Mouse (Mus musculus): ENCODE measurements around the gene Adar. TPM values are rescaled to one million over a fixed set of nuclear protein-coding genes. Genes with fewer than 3 reads are reported as not detected.

Gene Adar
- polyA plus RNA-seq, 1 experiment from 2014 or later, result 10.3 TPM

DNA sequence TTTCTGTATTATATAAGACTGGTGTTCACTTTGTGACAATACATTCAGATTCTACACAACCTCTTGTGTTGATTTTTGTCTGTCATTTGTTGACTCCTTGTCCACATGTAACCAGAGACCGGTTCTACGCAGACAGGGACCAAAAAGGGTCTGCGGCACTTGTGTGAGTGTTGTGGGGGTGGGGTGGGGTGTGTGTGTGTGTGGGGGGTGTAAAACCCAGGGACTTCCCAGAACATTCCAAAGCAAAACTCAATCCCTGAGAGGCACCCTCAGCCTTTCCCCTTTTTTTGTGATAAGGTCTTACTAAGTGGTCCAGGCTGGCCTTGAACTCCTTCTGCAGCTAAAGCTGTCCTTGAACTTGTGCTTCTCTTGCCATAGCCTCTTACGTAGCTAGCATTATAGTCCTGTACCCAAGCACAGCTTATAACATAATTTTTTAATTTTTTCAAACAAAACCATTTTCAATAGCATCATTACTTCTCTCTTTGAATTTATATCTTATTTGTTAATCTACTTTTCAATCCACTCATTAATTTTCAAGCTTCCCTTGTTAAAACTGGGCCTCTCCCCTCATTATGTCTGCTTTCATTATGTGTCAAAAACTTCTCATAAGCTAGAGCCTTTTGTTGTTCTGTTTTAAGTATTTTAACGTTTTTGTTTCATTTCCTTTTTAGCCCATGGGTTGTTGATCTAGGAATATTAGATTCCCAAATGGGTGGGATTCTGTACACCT, 86.1 kb downstream of the Adar start:
- WGBS, result 65% methylated on average over 5 of the region's 5 CpGs

DNA sequence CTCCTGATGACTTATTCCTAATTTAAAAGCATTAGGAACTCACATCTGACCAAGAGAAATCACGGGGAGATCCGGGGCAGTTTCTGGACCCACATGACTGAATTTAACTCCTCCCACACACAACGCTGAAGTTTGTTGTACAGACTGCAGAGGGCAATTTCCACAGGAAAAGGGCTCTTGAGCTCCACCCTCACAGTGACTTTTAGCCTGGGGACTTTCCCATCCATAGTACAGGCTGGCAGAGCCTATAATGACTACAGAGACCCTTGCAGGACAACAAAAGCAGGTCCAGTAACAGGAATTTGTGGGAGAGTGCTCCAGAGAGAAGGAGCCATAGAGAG, 86.7 kb downstream of the Adar start:
- Histone ChIP-seq H3K36me3 (no peaks in the 10 kb centered on the region), H3K4me2 (no peak overlapping the region), H3K27me3 (replicated peaks) (no peaks in the 10 kb centered on the region), H3K9ac (no peak overlapping the region), H3K4me1 (peaks cover 3% of the 10 kb centered on the region), H3K9me3 (no peaks in the 10 kb centered on the region), H3K27ac (no peak overlapping the region), H3K4me3 (replicated peaks) (no peak overlapping the region)
- WGBS, result 15% methylated on average over 3 of the region's 3 CpGs
- ATAC-seq (ENCODE audit: insufficient read depth, low FRiP score, low read depth), result no peak; the same call in 1 of the 2 replicates

More for the DNA sequence above, 86.1 kb downstream of the Adar start:
- Histone ChIP-seq H3K36me3 (no peaks in the 10 kb centered on the region), H3K9ac (no peak overlapping the region), H3K4me2 (no peak overlapping the region), H3K9me3 (no peaks in the 10 kb centered on the region), H3K4me1 (peaks cover 3% of the 10 kb centered on the region), H3K27me3 (replicated peaks) (no peaks in the 10 kb centered on the region), H3K4me3 (replicated peaks) (no peak overlapping the region), H3K27ac (no peak overlapping the region)
- ATAC-seq (ENCODE audit: insufficient read depth, low FRiP score, low read depth), result no peak

DNA sequence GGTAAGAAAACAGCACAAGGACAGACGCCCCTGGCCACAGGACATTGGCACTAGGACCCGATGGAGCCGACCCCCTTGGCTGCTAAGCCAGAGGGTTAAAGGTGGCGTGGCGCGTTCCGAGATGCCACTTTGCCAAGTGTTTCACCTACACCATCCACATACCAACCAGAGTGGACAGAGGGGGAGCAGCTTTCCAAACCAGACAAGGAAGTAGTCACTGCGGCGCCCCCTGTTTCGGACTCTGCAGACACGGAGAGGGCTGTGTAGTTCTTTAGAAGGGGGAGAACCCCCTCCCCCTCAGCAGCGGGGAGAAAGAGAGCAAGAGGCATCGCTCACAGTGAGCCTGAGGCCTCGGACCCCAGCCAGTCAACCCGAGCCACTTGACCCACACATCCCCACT, 88.1 kb downstream of the Adar start:
- ATAC-seq (ENCODE audit: insufficient read depth, low FRiP score, low read depth), result no peak
- H3K27ac ChIP-seq, result no peak overlapping the region
- peaks cover 3% of the 10 kb centered on the region for H3K4me1 ChIP-seq
- no peak overlapping the region for H3K4me2 ChIP-seq
- H3K4me3 ChIP-seq (replicated peaks), result no peak overlapping the region
- H3K36me3 ChIP-seq, result no peaks in the 10 kb centered on the region
- no peaks in the 10 kb centered on the region for H3K9me3 ChIP-seq
- no peak overlapping the region for H3K9ac ChIP-seq
- H3K27me3 ChIP-seq (replicated peaks), result no peaks in the 10 kb centered on the region
- WGBS, result 77% methylated on average over 15 of the region's 15 CpGs

Other genes with a start within 250 kb of the Adar start
- gene Kcnn3, start 194.9 kb upstream of the Adar start, polyA plus RNA-seq (2015; fragmentation: Nextera tagmentation; extraction: Ambion mirVana), result 4.5 and 5.4 TPM in 2 replicates
- gene Chrnb2, start 49.6 kb downstream of the Adar start, polyA plus RNA-seq (2015; fragmentation: Nextera tagmentation; extraction: Ambion mirVana), result 1.4 and 1.6 TPM in 2 replicates
- 11.2 and 11.7 TPM in 2 replicates for gene Ube2q1, start 58.6 kb downstream of the Adar start, polyA plus RNA-seq (2015; fragmentation: Nextera tagmentation; extraction: Ambion mirVana)
- 3.6 and 3.7 TPM in 2 replicates for gene She, start 116.3 kb downstream of the Adar start, polyA plus RNA-seq (2015; fragmentation: Nextera tagmentation; extraction: Ambion mirVana)
- 3.2 TPM in 2 replicates for gene Il6ra, start 198.2 kb downstream of the Adar start, polyA plus RNA-seq (2015; fragmentation: Nextera tagmentation; extraction: Ambion mirVana)
- gene Atp8b2, start 248.5 kb downstream of the Adar start, polyA plus RNA-seq (2015; fragmentation: Nextera tagmentation; extraction: Ambion mirVana), result 12.7 and 13.4 TPM in 2 replicates